Mouse (Mus musculus) liver, embryonic 14.5 days (tissue): ENCODE results near the gene Olfr263. TPM values are rescaled to one million over a fixed set of nuclear protein-coding genes. Genes with fewer than 3 reads are reported as not detected.

Source experiments
- ATAC-seq: fragments of 200-750 bp; cut with Nextera tagmentation; 2 replicates; pipeline ENCODE4 v1.8.0; 2017; ENCODE audit warnings: moderate number of reproducible peaks, mild to moderate bottlenecking, moderate library complexity; ENCODE audit not compliant: insufficient read depth
- DNase-seq, 3 experiments: peaks; one replicate each; pipeline ENCODE4 v3.0.0-alpha.2; 2012 to 2013; ENCODE audit warnings: low read depth in 3 of 3, low spot score in 3 of 3
- H3K27ac ChIP-seq: fragments of 300-500 bp; sonication (generic); 2 replicates; pipeline ENCODE4 v1.5.1; 2014; ENCODE audit warnings: moderate library complexity, mild to moderate bottlenecking, control low read depth, inconsistent platforms
- H3K27me3 ChIP-seq: fragments of 300-500 bp; sonication (generic); 2 replicates; pipeline ENCODE4 v1.6.1; 2014; ENCODE audit warnings: mild to moderate bottlenecking, low read length, moderate library complexity; ENCODE audit not compliant: control insufficient read depth, insufficient read depth
- H3K36me3 ChIP-seq: fragments of 300-500 bp; sonication (generic); replicated peaks from 2 replicates; pipeline ENCODE4 v1.6.1; 2014; ENCODE audit warnings: low read depth; ENCODE audit not compliant: control insufficient read depth, insufficient read depth
- H3K4me1 ChIP-seq, 2 experiments: fragments of 200-500 bp in 1 of 2; fragments of 300-500 bp in 1 of 2; sonication (generic) in 1 of 2; replicated peaks; 2 replicates each; pipeline ENCODE4 v1.6.1; 2012 to 2014; ENCODE audit warnings: antibody characterized with exemption in 1 of 2, inconsistent platforms in 1 of 2, low read length in 1 of 2; ENCODE audit not compliant: control insufficient read depth in 2 of 2, insufficient read depth in 2 of 2
- H3K4me2 ChIP-seq: fragments of 300-500 bp; sonication (generic); 2 replicates; pipeline ENCODE4 v1.6.1; 2014; ENCODE audit warnings: low read depth, mild to moderate bottlenecking, control low read depth, moderate library complexity
- H3K4me3 ChIP-seq, 2 experiments: fragments of 200-500 bp in 1 of 2; fragments of 300-500 bp in 1 of 2; sonication (generic) in 1 of 2; 2 replicates each; pipeline ENCODE4 v1.5.1; 2012 to 2014; ENCODE audit warnings: low read depth in 2 of 2, low read length in 2 of 2, mild to moderate bottlenecking in 2 of 2, control low read depth in 1 of 2, inconsistent platforms in 1 of 2, moderate library complexity in 1 of 2; ENCODE audit not compliant: insufficient read depth in 1 of 2
- H3K9ac ChIP-seq: fragments of 300-500 bp; sonication (generic); replicated peaks from 2 replicates; pipeline ENCODE4 v1.6.1; 2014; ENCODE audit warnings: mild to moderate bottlenecking, control low read depth, moderate library complexity
- H3K9me3 ChIP-seq: fragments of 300-500 bp; sonication (generic); 2 replicates; pipeline ENCODE4 v1.6.1; 2016; ENCODE audit warnings: low read length, mixed read lengths; ENCODE audit not compliant: control insufficient read depth
- CTCF ChIP-seq: IDR thresholded peaks from 2 replicates; pipeline ENCODE4 v1.5.1; 2016; ENCODE audit warnings: antibody characterized with exemption, low read depth, control low read depth
- EP300 ChIP-seq: IDR thresholded peaks from 2 replicates; pipeline ENCODE4 v1.6.1; 2016; ENCODE audit warnings: antibody characterized with exemption, low read depth
- WGBS: fragments of 180-500 bp; shearing (Covaris S2); extraction: QIAGEN DNeasy Blood & Tissue Kit; methylation state at CpG from one replicate; pipeline ENCODE4 v1.1.7; 2014; ENCODE audit not compliant: insufficient replicate concordance; 5-methylcytosine and 5-hydroxymethylcytosine counted together
- polyA plus RNA-seq, 2 experiments: library from polyadenylated mRNA; depleted of rRNA in 1 of 2; stranded (reverse) in 1 of 2; unstranded in 1 of 2; fragments of >200 nt; fragmentation: Nextera tagmentation in 1 of 2; extraction: Ambion mirVana in 1 of 2; gene quantifications; 2 replicates each; pipeline versions ENCODE4 v1.2.1 to v1.2.3; 2012 to 2014

Gene Olfr263
- polyA plus RNA-seq, 2 experiments: not detected

DNA sequence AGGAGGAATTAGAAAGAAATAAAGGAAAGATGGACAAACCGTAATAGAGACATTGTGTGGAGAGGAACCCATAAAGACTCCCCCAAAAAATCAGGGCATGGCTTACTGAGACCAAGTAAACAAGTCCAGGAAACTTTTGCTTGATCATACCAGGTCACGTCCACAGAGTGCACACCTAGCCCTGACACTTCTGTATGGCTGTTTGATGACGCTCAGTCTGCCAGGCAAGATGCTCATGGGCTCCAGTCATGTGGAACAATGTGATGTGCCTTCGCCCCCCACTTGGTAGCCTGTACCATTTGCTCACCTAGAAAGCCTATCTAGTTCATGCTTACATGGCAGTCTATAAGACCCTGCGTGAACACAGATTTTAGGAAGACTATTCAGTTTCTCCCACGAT is 53.6 kb downstream of the Olfr263 start:
- WGBS: 85% methylated on average over 6 of the region's 6 CpGs
- DNase-seq: no peak
- Histone ChIP-seq H3K9me3 (no peaks in the 10 kb centered on the region), H3K36me3 (peaks cover 62% of the 10 kb centered on the region), H3K27me3 (no peaks in the 10 kb centered on the region), H3K4me3 (no peak overlapping the region), H3K4me2 (no peak overlapping the region), H3K4me1 (peaks cover 7 to 16% of the 10 kb centered on the region in 2 experiments), H3K27ac (no peak overlapping the region), H3K9ac (no peak overlapping the region)
- ATAC-seq: no peak
- TF ChIP-seq CTCF (no peak), EP300 (no peak)

DNA sequence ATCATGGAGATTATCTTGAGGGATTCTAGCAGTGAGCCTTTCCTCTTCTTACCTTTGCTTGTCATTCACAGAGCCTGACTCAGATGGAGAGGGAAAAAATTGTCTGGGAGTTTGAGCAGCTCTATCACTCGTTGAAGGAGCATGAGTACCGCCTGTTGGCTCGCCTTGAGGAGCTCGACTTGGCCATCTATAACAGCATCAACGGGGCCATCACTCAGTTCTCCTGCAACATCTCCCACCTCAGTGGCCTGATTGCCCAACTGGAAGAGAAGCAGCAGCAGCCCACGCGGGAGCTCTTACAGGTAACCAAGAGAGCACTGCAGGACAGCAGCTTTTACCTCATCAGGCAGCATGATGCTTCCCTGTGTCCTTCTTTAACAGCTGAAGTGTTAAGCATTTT is 54.2 kb downstream of the Olfr263 start:
- Histone ChIP-seq H3K4me2 (no peak overlapping the region), H3K36me3 (peaks cover 68% of the 10 kb centered on the region), H3K27me3 (no peaks in the 10 kb centered on the region), H3K27ac (no peak overlapping the region), H3K4me1 (peaks cover 3 to 10% of the 10 kb centered on the region in 2 experiments), H3K9ac (no peak overlapping the region), H3K9me3 (no peaks in the 10 kb centered on the region), H3K4me3 (no peak overlapping the region)
- TF ChIP-seq EP300 (no peak), CTCF (no peak)
- no peak for ATAC-seq
- 83% methylated on average over 7 of the region's 7 CpGs for whole genome bisulfite sequencing
- no peak for DNase-seq

DNA sequence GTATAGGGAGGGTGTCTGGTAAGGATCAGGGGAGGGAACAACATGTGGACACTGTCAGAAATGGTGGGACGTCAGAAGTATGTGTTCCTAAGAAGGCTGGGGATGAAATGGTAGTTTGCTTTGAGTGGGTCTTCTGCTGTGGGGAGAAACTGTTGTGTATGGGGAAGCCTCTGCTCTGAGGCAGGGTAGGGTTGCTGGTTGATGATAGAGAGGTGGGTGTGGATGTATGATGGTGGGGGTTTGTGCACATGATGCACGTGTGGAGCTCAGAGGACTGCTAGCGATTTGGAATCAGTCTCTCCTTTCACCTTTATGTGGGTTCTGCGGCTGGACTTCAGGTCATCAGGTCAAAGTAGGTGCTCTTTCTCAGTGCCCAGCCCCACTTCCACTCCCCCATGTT is 56.1 kb downstream of the Olfr263 start:
- 78% methylated on average over 4 of the region's 4 CpGs for WGBS
- no peaks in the 10 kb centered on the region for H3K9me3 ChIP-seq
- H3K9ac ChIP-seq: no peak overlapping the region; the same call in 1 of the 2 replicates
- peaks cover 87% of the 10 kb centered on the region for H3K36me3 ChIP-seq
- no peak for ATAC-seq
- peaks cover 0 to 4% of the 10 kb centered on the region in 2 experiments; a peak in 2 of 4 replicates for H3K4me1 ChIP-seq
- TF ChIP-seq CTCF (no peak), EP300 (no peak)
- no peak overlapping the region for H3K4me3 ChIP-seq
- no peak overlapping the region for H3K27ac ChIP-seq
- no peaks in the 10 kb centered on the region for H3K27me3 ChIP-seq
- H3K4me2 ChIP-seq: no peak overlapping the region
- no peak for DNase-seq

Other genes starting within 250 kb of the Olfr263 start
- not detected in 2 replicates for gene Olfr1370, start 54.7 kb upstream of the Olfr263 start, polyA plus RNA-seq (2012; rRNA removed)
- not detected in 2 replicates for gene Olfr1370, start 54.7 kb upstream of the Olfr263 start, polyA plus RNA-seq (2014; fragmentation: Nextera tagmentation; extraction: Ambion mirVana)
- not detected in 2 replicates for gene Olfr1369-ps1, start 18.2 kb upstream of the Olfr263 start, polyA plus RNA-seq (2012; rRNA removed)
- 0.03 TPM in 1 of 2 replicates, not detected in the other for gene Olfr1369-ps1, start 18.2 kb upstream of the Olfr263 start, polyA plus RNA-seq (2014; fragmentation: Nextera tagmentation; extraction: Ambion mirVana)
- gene Olfr1368, start 16.2 kb downstream of the Olfr263 start, polyA plus RNA-seq (2012; rRNA removed): not detected in 2 replicates
- not detected in 2 replicates for gene Olfr1368, start 16.2 kb downstream of the Olfr263 start, polyA plus RNA-seq (2014; fragmentation: Nextera tagmentation; extraction: Ambion mirVana)
- gene Trim27, start 49.8 kb downstream of the Olfr263 start, polyA plus RNA-seq (2012; rRNA removed): 28.0 and 36.9 TPM in 2 replicates
- gene Trim27, start 49.8 kb downstream of the Olfr263 start, polyA plus RNA-seq (2014; fragmentation: Nextera tagmentation; extraction: Ambion mirVana): 50.9 and 56.1 TPM in 2 replicates
- not detected in 2 replicates for gene Gpx5, start 163.1 kb downstream of the Olfr263 start, polyA plus RNA-seq (2012; rRNA removed)
- gene Gpx5, start 163.1 kb downstream of the Olfr263 start, polyA plus RNA-seq (2014; fragmentation: Nextera tagmentation; extraction: Ambion mirVana): not detected in 2 replicates
- gene Gpx6, start 182.5 kb downstream of the Olfr263 start, polyA plus RNA-seq (2012; rRNA removed): 0.02 TPM in 1 of 2 replicates, not detected in the other
- gene Gpx6, start 182.5 kb downstream of the Olfr263 start, polyA plus RNA-seq (2014; fragmentation: Nextera tagmentation; extraction: Ambion mirVana): not detected in 2 replicates
- gene Olfr1367, start 217.3 kb downstream of the Olfr263 start, polyA plus RNA-seq (2012; rRNA removed): not detected in 2 replicates
- gene Olfr1367, start 217.3 kb downstream of the Olfr263 start, polyA plus RNA-seq (2014; fragmentation: Nextera tagmentation; extraction: Ambion mirVana): not detected in 2 replicates
- 1.2 and 2.5 TPM in 2 replicates for gene Zscan12, start 233.2 kb downstream of the Olfr263 start, polyA plus RNA-seq (2012; rRNA removed)
- 2.9 and 4.0 TPM in 2 replicates for gene Zscan12, start 233.2 kb downstream of the Olfr263 start, polyA plus RNA-seq (2014; fragmentation: Nextera tagmentation; extraction: Ambion mirVana)